Mouse (Mus musculus) forebrain, embryonic 11.5 days (tissue): ENCODE measurements around the gene Pxdn. TPM values are rescaled to one million over a fixed set of nuclear protein-coding genes. Genes with fewer than 3 reads are reported as not detected.

Experiments used
- ATAC-seq: fragments of 200-750 bp; cut with Nextera tagmentation; replicated peaks from 2 replicates; pipeline ENCODE4 v1.8.0; 2017; ENCODE audit warnings: moderate TSS enrichment; ENCODE audit not compliant: low FRiP score
- DNase-seq: peaks from one replicate; pipeline ENCODE4 v3.0.0-alpha.2; 2017; ENCODE audit warnings: low spot score
- H3K27ac ChIP-seq: fragments of 300-500 bp; sonication (generic); 2 replicates; pipeline ENCODE4 v1.5.1; 2014; ENCODE audit warnings: low read depth, low read length
- H3K27me3 ChIP-seq: fragments of 300-500 bp; sonication (generic); 2 replicates; pipeline ENCODE4 v1.6.1; 2014; ENCODE audit warnings: mild to moderate bottlenecking, low read length, mixed read lengths; ENCODE audit not compliant: control insufficient read depth, insufficient read depth
- H3K36me3 ChIP-seq: fragments of 300-500 bp; sonication (generic); 2 replicates; pipeline ENCODE4 v1.6.1; 2014; ENCODE audit warnings: mild to moderate bottlenecking, low read length, moderate library complexity, mixed read lengths; ENCODE audit not compliant: control insufficient read depth, insufficient read depth
- H3K4me1 ChIP-seq: fragments of 300-500 bp; sonication (generic); replicated peaks from 2 replicates; pipeline ENCODE4 v1.6.1; 2014; ENCODE audit warnings: low read length, mixed read lengths; ENCODE audit not compliant: control insufficient read depth, insufficient read depth
- H3K4me2 ChIP-seq: fragments of 300-500 bp; sonication (generic); 2 replicates; pipeline ENCODE4 v1.6.1; 2014; ENCODE audit warnings: low read depth, mild to moderate bottlenecking, low read length, moderate library complexity, mixed read lengths; ENCODE audit not compliant: severe bottlenecking
- H3K4me3 ChIP-seq: fragments of 300-500 bp; sonication (generic); 2 replicates; pipeline ENCODE4 v1.5.1; 2014; ENCODE audit warnings: low read depth, low read length
- H3K9ac ChIP-seq: fragments of 300-500 bp; sonication (generic); 2 replicates; pipeline ENCODE4 v1.6.1; 2014; ENCODE audit warnings: low read length
- H3K9me3 ChIP-seq: fragments of 300-500 bp; sonication (generic); 2 replicates; pipeline ENCODE4 v1.6.1; 2016; ENCODE audit warnings: low read length, mixed read lengths; ENCODE audit not compliant: control insufficient read depth
- WGBS: fragments of 180-500 bp; shearing (Covaris S2); extraction: QIAGEN DNeasy Blood & Tissue Kit; methylation state at CpG from one replicate; pipeline ENCODE4 v1.1.7; 2014; 5-methylcytosine and 5-hydroxymethylcytosine counted together
- polyA plus RNA-seq: library from polyadenylated mRNA; unstranded; fragments of >200 nt; fragmentation: Nextera tagmentation; extraction: Ambion mirVana; gene quantifications from 2 replicates; pipeline ENCODE4 v1.2.1, GENCODE M21; 2014

The Pxdn gene
- 66.1 and 73.7 TPM in 2 replicates for polyA plus RNA-seq

GRCm38 (mm10) chr12:29937308-29937707 lies at the start of gene Pxdn:
Gene Pxdn (plus strand): TSS chr12:29937608.
- WGBS = 29% methylated on average over 8 of the region's 8 CpGs
- Histone ChIP-seq H3K36me3 (no peaks in the 10 kb centered on the region), H3K9me3 (no peaks in the 10 kb centered on the region), H3K27ac (peak within 1 kb of the TSS; percentile 77), H3K27me3 (no peaks in the 10 kb centered on the region), H3K4me2 (peak within 1 kb of the TSS; percentile 77), H3K9ac (peak within 1 kb of the TSS; percentile 96), H3K4me3 (peak within 1 kb of the TSS; percentile 81), H3K4me1 (peaks cover 21% of the 10 kb centered on the region)
- DNase-seq (no peak), ATAC-seq (no peak)

DNA sequence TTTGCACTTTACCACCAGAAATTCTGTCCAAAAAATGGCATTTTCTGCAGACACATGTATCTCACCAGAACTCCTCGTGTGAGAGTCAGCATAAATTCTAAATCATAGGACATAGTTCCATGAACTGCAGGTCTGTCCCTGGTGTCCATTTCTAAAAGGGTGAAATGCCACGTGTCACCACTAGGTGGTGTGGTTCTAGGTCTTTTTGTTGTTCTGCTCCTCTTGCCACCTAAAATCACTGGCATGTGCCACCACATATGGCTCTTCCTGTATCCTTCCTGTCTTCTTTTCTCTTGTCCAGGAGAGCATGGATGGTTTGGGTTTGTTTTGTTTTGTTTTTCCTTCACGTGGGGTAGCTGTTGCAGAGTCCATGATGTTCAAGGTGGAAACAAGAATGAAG lies 42.7 kb upstream of the Pxdn start:
- 0 out of 2 replicates have a peak, but pooled peaks have one; percentile 27 for ATAC-seq
- no peak overlapping the region for H3K4me3 ChIP-seq
- H3K4me1 ChIP-seq = no peaks in the 10 kb centered on the region
- H3K9ac ChIP-seq = no peak overlapping the region
- H3K27ac ChIP-seq = no peak overlapping the region
- H3K27me3 ChIP-seq = no peaks in the 10 kb centered on the region
- H3K9me3 ChIP-seq = no peaks in the 10 kb centered on the region
- DNase-seq = peak; percentile 68
- WGBS = 15% methylated on average over 3 of the region's 3 CpGs
- no peaks in the 10 kb centered on the region for H3K36me3 ChIP-seq
- no peak overlapping the region for H3K4me2 ChIP-seq

- 82% methylated on average over 3 of the region's 3 CpGs for whole genome bisulfite sequencing
- no peak overlapping the region for H3K4me3 ChIP-seq
- H3K27ac ChIP-seq = no peak overlapping the region
- no peak overlapping the region for H3K4me2 ChIP-seq
- no peaks in the 10 kb centered on the region for H3K9me3 ChIP-seq
- ATAC-seq = no peak
- no peaks in the 10 kb centered on the region for H3K36me3 ChIP-seq
- DNase-seq = no peak
- H3K27me3 ChIP-seq = no peaks in the 10 kb centered on the region
- H3K4me1 ChIP-seq = no peaks in the 10 kb centered on the region
- H3K9ac ChIP-seq = no peak overlapping the region
Observed at GRCm38 (mm10) chr12:29897533-29898085, 39.8 kb upstream of the Pxdn start.

DNA sequence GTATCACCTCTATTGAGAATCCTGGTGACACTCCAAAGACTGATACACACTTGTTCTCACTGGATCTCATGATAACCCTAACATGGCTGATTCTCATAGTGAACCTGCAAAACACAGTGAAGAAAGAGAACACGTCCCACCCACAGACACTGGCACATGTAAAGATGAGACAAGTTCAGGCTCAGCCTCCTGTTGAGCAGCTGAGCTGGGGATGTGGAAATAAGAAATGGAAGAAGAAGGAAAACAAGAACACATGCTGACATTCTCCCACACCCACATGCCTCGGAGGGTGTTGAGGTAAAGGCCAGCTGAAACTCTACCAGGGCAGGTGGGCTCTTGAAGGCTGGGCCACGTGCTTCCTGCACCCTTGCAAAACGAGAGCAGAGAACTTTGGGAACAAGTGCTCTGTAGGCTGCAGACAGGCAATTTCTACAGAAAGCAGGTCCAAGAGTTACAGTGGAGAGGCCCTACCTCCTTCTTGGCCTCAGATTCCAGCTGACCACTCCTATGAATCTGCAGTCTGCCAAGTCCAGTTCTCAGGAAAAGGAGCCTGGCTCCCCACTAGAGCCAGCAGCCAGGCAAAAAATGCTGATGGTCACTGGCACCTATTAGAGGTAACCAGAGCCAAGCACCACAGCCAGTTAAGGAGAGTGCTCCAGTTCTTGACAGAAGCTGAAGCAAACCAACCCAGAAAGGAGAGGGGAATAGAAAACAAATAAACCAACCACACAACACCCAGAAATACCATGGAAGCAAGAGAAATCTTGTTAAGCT lies 33.1 kb upstream of the Pxdn start:
- Histone ChIP-seq H3K4me1 (no peaks in the 10 kb centered on the region), H3K27me3 (no peaks in the 10 kb centered on the region), H3K4me2 (no peak overlapping the region), H3K27ac (no peak overlapping the region), H3K9ac (no peak overlapping the region), H3K9me3 (no peaks in the 10 kb centered on the region), H3K36me3 (no peaks in the 10 kb centered on the region), H3K4me3 (no peak overlapping the region)
- WGBS = 77% methylated on average over 4 of the region's 4 CpGs
- ATAC-seq (no peak), DNase-seq (no peak)

- Histone ChIP-seq H3K27ac (no peak overlapping the region), H3K36me3 (no peaks in the 10 kb centered on the region), H3K27me3 (no peaks in the 10 kb centered on the region), H3K4me2 (no peak overlapping the region), H3K4me1 (no peaks in the 10 kb centered on the region), H3K9me3 (no peaks in the 10 kb centered on the region), H3K4me3 (no peak overlapping the region), H3K9ac (no peak overlapping the region)
- WGBS = 50% methylated on average over 2 of the region's 2 CpGs
- DNase-seq (no peak), ATAC-seq (no peak)
Observed at GRCm38 (mm10) chr12:29907056-29907455, 30.4 kb upstream of the Pxdn start.

DNA sequence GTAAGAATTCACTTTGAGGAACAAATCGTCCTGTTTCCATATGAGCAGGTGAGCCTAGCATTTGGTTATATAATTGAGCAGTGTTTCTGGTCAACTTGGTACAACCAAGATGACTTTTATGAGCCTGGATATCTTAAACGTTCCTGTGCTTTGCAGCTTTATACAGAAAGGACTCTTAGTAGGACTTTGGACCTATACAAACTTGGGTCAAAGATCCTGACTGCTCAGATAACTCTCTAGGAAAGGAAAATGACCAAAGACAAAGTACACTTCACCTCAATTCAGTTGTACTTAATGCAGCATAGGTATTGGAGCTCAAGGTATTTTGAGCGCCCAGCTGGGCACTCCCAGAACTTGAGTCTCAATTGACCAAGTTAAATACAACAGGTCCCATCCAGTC lies 21.3 kb upstream of the Pxdn start:
- ATAC-seq = no peak
- H3K4me1 ChIP-seq = no peaks in the 10 kb centered on the region
- WGBS = 79% methylated on average over 3 of the region's 3 CpGs
- no peak overlapping the region for H3K4me2 ChIP-seq
- no peak overlapping the region for H3K4me3 ChIP-seq
- H3K36me3 ChIP-seq = no peaks in the 10 kb centered on the region
- H3K9me3 ChIP-seq = no peaks in the 10 kb centered on the region
- no peak overlapping the region for H3K27ac ChIP-seq
- no peaks in the 10 kb centered on the region for H3K27me3 ChIP-seq
- no peak overlapping the region for H3K9ac ChIP-seq
- DNase-seq = no peak

DNA sequence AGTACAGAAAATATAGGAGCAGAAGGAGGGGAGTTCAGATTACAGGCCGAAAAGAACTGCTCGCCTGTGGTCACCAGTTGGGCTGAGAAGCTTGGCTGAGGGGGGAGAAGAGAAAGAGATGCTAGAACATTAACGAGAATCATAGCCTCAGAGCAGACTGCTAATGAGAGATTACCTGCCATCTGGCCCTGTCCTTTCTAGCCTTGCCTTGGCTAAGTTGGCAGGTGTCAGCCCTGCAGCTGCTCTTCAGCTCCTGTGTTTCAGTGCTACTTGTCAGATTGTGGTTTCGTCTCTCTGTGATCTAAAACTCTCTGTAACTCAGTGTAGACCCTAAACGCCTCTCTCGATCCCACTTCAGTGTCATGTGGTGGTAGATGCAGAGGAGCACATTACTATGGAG lies 20.6 kb upstream of the Pxdn start:
- no peaks in the 10 kb centered on the region for H3K4me1 ChIP-seq
- DNase-seq (no peak), ATAC-seq (no peak)
- 83% methylated on average over 6 of the region's 6 CpGs for WGBS
- H3K9ac ChIP-seq = no peak overlapping the region
- no peaks in the 10 kb centered on the region for H3K27me3 ChIP-seq
- H3K27ac ChIP-seq = no peak overlapping the region
- H3K36me3 ChIP-seq = no peaks in the 10 kb centered on the region
- H3K9me3 ChIP-seq = no peaks in the 10 kb centered on the region
- no peak overlapping the region for H3K4me2 ChIP-seq
- H3K4me3 ChIP-seq = no peak overlapping the region

DNA sequence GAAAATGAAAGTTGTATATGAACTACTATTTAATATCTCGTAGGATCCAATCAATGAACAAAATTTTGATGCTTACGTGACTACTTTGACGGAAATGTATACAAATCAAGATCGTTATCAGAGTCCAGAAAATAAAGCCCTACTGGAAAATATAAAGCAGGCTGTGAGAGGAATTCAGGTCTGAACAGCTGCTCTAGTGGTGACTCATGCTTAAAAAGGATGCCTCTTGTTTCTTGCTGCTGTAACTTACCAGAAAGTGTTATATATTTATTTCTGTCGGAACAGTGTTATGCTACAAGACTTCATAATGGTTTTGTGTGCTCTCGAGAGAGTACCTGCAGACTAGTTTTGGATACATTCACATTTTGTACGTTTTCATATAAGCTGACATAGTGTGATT lies 17.1 kb upstream of the Pxdn start:
- WGBS = 87% methylated on average over 7 of the region's 7 CpGs
- H3K27me3 ChIP-seq = no peaks in the 10 kb centered on the region
- ATAC-seq (no peak), DNase-seq (no peak)
- H3K9me3 ChIP-seq = no peaks in the 10 kb centered on the region
- no peak overlapping the region for H3K4me3 ChIP-seq
- no peaks in the 10 kb centered on the region for H3K36me3 ChIP-seq
- no peak overlapping the region for H3K9ac ChIP-seq
- H3K4me1 ChIP-seq = no peaks in the 10 kb centered on the region
- no peak overlapping the region for H3K27ac ChIP-seq
- no peak overlapping the region for H3K4me2 ChIP-seq

DNA sequence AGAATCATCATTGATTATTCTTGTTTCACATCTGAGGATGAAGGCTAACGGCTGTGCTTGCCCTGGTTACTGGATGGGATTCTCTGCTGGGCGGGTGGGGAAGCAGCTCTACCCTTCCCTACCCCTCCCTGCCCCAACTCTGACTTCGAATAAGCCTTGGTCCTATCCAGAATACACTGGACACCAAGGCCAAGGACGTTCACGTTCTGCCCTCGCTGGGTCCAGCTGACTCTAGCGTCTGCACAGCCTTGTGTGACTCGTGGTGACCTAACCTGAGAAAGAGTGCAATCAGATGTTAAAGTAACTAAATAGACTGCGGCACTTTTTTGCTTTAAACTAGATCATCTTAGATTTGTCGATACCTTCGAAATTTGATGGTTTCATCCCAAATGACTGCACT lies 15.9 kb upstream of the Pxdn start:
- WGBS = 87% methylated on average over 11 of the region's 11 CpGs
- ATAC-seq = no peak
- no peak overlapping the region for H3K4me3 ChIP-seq

More for the DNA sequence above, 15.9 kb upstream of the Pxdn start:
- no peak overlapping the region for H3K9ac ChIP-seq
- no peak overlapping the region for H3K4me2 ChIP-seq
- H3K27ac ChIP-seq = no peak overlapping the region
- H3K4me1 ChIP-seq = no peaks in the 10 kb centered on the region
- H3K27me3 ChIP-seq = no peaks in the 10 kb centered on the region
- DNase-seq = no peak
- H3K36me3 ChIP-seq = no peaks in the 10 kb centered on the region
- H3K9me3 ChIP-seq = no peaks in the 10 kb centered on the region
